Mouse (Mus musculus) embryo, embryonic 10 days (tissue): ENCODE measurements at regions not wholly inside any gene's neighbourhood (a gene's known extent, or its start where the extent isn't known, plus 50 kb on each side); places are given as distances from the start of the nearest gene placed in this dataset.

ENCODE experiments used
- DNase-seq: peaks from one replicate; pipeline ENCODE4 v3.0.0-alpha.2; 2015; ENCODE audit warnings: low spot score

- peak; percentile 44 for DNase-seq
Measured at GRCm38 (mm10) chrX:11387200-11387940, 59.7 kb downstream of the H2al1j start.

DNA sequence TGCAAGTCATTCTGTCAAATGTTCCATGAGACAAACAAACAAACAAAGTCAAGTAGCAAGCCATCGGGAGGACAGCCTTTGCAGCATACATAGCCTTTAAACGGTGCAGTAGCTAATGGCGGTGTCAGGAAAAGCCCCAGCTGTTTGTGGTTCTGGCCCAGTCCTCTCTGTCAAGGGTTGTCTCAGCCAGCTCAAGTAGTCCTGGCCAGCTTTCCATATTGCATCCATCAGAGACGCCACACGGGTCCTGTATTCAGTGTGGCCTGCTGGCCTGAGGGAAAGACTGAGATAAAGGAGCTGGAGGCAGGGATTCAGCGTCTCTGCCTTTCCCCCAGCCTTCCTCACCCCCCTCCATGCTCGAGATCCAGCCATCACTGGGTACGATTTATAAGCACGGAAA is 61.2 kb downstream of the H2al1j start:
- no peak for DNase-seq

GRCm38 (mm10) chrX:11400406-11400805 is 72.8 kb downstream of the H2al1j start:
- no peak for DNase-seq

DNA sequence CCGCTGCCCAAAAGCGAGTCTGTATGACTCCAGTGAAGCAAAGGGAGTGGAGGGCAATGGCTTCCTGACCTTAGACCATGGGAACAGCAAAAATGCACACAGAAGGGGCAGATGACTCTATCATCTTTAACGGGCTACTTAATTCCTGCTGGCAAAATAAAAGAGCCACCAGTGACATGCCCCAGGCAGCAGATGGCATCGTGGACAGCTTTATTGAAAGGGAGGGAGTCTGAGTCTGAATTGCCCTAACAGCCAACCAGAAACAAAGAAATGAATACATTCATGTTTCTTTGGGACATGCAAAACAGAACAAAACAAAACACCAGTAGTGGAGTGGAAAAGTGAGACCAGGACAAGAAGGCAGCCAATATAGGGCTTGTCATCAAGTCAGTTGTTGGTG is 76.7 kb downstream of the H2al1j start:
- DNase-seq: no peak

GRCm38 (mm10) chrX:11412316-11412826 is 84.7 kb downstream of the H2al1j start:
- DNase-seq: no peak

DNA sequence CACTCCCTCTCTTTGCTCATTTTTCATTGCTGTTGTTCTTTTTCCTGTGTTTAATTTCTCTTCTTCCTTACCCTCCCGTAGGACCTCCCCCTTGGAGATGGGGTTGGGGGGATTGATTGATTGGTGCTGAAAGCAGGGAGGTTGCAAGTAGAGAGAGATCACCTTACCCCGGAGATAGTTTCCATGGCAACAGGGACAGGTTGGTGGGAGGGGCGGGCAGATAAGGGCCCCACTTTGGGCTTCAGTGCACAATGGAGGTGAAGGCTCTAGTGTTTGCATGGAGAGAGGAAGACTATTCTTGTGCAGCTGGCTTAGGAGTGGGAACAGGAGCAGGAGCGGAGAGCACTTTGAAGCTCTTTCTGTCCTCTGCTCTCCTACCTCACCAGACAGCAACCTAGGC is 88.0 kb downstream of the H2al1j start:
- DNase-seq: peak; percentile 27

DNA sequence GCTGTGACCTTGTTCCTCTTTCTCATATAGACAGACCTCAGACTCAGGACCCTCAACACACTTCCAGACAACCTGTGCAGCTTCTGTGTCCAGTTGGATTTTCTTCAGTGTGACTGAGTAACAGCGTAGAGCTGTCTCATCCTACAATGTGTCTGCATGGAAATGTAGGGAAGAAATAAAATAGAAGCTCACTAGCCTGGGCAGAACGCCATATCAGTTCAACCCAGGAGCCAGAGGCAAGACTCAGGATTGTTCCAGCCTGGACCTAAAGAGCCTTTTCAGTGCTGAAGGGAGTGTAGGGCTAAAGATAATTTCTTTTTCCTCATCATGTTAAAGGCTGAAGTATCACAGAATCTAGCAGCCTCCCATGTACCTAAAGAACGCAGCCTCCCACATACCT is 88.9 kb downstream of the H2al1j start:
- no peak for DNase-seq

DNA sequence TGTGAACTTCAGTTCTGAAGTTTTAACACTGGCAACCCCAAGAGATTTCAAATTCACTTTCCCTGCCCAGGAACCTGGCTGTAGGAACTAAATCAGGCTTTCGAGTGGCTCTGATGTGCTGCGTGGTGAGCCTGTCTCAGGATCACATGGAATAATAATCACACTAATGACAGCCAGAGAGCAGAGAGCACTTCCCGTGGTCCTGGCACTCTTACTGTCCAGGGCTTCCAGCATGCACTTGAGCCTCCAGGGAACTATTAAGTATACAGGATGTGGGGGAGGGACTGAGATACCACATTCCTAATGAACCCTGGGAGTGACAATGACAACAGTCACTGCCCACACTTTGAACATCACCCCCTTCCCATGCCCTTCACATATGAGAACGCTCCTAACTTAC is 90.2 kb downstream of the H2al1j start:
- no peak for DNase-seq

GRCm38 (mm10) chrX:11418261-11418660 is 90.6 kb downstream of the H2al1j start:
- DNase-seq: no peak

DNA sequence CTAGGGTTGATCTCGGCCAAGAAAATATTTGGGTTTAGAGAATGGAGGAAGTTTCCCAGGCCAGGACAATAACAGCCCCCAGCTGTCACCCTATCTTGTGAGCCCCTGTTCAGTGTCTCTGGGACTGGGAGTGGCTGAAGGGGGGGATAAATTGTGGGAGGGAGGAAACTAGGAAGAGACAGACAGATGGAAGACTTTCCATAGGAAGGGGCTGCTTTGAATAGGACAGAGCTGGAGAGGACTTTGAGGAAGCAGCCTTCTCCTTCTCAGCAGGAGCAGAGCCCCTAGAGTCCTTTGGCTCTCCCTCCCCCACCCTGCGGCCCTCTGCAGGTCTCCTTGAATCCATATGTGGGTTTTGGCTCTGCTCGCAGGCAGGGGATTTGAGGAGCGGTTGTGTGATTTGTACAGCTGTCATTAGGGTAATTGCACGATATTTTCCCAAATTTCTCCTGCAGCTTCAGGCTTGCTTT is 91.6 kb downstream of the H2al1j start:
- no peak for DNase-seq

GRCm38 (mm10) chrX:11432403-11433004 is 104.9 kb downstream of the H2al1j start:
- no peak for DNase-seq

DNA sequence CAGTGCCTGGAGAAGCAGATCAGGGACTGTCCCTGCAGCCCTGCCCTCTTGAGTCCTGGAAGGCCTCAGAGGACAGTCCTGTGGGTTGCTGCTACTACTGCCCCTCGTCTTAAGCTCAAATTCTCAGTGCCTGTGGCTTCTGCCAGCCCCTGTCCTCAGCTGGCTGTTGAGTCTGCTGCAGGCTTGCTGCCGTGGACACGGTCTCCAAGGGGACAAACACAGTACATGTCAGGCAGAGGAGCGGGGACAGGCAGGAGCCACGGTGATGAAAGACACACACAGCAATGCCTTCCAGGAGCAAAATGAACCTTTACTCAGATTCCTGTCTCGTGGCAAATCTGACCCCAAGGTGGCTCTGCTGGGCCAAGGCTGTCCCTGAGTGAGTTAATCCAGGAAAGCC is 107.7 kb downstream of the H2al1j start:
- no peak for DNase-seq

GRCm38 (mm10) chrX:11437151-11437944 is 109.7 kb downstream of the H2al1j start:
- no peak for DNase-seq

GRCm38 (mm10) chrX:11443543-11443942 is 115.9 kb downstream of the H2al1j start:
- DNase-seq: no peak

- DNase-seq: no peak
Measured at GRCm38 (mm10) chrX:11444261-11444725, 116.7 kb downstream of the H2al1j start.

DNA sequence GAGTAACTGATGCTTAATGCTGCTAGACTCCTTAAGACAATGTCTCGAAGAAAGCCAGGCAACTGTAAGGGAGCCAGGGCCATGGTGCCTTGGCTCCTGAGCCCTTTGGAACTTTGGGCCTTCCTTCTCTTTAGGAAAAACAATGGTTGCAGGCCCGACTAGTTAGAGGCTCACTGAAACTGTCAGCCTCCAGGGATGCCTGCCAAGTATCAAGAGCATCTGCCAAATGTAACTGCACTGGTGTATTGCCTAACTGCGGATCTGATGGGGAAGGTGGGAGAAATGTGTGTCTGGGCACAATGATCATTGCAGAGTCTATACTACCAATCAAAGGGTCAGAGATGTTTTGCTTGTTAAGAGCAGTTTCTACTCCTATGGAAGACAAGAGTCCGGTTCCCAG is 121.1 kb downstream of the H2al1j start:
- no peak for DNase-seq

- DNase-seq: no peak
Measured at GRCm38 (mm10) chrX:11458521-11458920, 130.9 kb downstream of the H2al1j start.

DNA sequence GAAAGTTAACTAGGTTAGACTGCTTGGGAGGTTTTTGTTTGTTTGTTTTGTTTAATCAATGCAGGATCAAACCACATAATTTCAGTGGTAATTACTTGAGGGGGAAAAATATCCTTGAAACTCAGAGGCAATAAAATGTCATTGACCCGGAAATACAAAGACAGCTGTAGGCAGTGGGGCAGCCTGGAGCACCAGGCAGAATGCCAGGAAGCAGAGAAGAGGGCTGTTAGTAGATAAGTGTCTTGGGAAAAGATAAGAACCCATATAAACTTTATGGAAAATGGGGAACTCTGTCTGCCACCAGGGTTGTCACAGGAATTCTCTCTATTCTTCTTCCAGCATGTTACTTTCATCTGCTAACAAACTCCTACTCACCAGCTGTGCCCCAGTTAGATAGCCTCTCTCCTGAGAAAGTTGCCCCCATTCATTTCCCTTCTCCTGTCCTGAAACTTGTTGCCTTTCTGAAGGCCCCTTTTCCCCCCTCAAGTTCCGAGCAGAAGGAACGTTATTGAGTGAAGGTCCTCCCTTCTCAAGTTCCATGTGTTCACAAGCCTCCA is 136.4 kb downstream of the H2al1j start:
- DNase-seq: no peak

GRCm38 (mm10) chrX:11466191-11466590 is 138.6 kb downstream of the H2al1j start:
- no peak for DNase-seq

DNA sequence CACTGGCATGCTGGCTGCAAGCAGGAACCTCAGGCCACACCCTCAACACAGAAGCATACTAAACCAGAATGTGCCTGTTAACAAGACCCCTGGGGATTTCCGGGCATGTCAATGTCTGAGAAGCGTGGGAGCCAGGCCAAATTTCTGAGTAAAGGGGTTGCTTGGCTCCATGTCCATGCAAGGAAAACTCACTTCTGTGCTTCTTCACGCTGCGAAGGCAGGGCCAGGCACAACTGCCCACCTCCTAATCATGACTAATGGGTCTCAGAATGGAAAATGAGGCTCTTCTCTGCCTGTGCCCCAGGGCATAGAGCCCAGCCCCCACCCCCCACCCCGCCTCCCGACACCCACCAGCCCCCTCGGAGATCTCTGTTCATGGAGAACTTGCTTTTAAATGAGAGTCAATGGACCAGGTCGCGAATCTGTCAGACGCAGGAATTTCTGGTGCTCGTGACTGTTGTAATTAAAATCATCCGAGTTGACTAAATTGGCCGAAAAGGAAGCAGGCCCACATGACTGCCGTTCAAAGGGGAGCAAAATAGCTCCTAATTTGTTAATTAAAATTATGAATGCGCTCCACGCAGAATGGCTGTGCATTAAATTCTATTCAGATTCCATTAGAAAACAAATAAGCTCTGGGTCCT is 152.2 kb downstream of the H2al1j start:
- DNase-seq: no peak

- no peak for DNase-seq
Measured at GRCm38 (mm10) chrX:11482141-11482540, 154.5 kb downstream of the H2al1j start.

DNA sequence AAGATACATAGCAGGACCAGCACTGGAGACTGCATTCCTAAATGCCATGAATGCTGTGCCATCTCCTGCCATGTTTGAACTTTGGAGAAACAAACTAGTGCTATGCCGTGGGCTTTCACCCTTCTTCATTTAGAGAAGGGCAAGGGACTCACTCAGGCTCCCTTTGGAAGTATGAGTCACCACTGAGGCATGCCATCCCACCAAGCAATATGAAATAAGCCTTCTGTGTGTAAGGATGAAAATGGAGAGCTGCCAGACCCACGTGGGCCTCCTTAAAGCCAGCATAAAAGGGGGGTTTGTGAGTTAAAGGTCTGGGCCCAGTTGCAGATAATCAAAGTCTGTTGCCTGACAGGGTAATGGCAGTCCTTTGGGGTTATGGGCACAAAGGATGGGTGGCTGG is 159.0 kb downstream of the H2al1j start:
- DNase-seq: no peak
